ENCODE assay signal across 8 mouse cellular contexts in the genomic region with DNA sequence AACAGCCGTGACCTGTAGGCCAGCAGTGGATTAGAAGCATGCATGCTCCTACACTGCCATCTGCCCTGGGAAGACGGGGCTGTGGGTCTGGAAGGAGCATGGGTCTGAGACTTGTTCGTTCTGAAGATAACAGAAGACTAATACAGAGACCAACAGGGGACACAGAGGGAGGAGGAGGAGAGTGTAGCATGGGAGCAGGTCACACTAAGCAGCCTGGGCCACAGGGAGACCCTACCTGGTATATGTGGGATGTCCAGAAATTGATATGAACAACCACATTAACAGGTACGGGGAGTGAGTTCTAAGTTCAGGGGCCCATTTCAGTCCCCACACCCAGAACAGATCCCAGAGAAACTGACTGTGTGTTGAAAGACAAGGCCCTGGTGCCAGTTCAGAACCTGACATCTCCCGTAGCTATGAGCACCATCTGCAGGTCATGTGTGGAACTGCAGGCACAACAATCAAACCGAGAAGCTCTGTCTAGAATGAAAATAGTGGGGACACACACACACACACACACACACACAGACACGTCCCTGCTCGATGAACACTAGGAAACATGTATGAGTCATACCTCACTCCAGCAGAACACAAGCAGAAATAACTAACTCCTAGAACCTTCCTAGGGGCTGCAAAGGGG.
DNase-seq lines count a peak whose midpoint lies in the region; ATAC-seq and TF ChIP-seq lines count a peak whose summit lies in the region.

No protein-coding gene starts in this region.

- DNase-seq in heart, postnatal 0 days (ENCODE audit: low spot score): peak; percentile 39
- DNase-seq in heart, postnatal 25 days (ENCODE audit: low spot score): no peak
- peak; percentile 47 for DNase-seq in adipocyte (ENCODE audit: low spot score)
- peak; percentile 78 to 87 for DNase-seq in cerebellum, postnatal 4 days (ENCODE audit: low spot score in 2 of 2)
- peak; percentile 61 for DNase-seq in gastrocnemius, adult 2 months
- DNase-seq in layer of hippocampus, postnatal 14 days (ENCODE audit: low spot score in 2 of 2): peak; percentile 87 to 89
- peak; percentile 85 for DNase-seq in right cerebral cortex, postnatal 4 days

- H3K4me1 ChIP-seq in heart, postnatal 0 days (ENCODE audit: control insufficient read depth, insufficient read depth): no peaks in the 10 kb centered on the region

- H3K27ac ChIP-seq in heart, postnatal 0 days (ENCODE audit: low read depth): no peak overlapping the region
- H3K27ac ChIP-seq in gastrocnemius, adult 2 months: no peak overlapping the region

- H3K27me3 ChIP-seq in heart, postnatal 0 days (ENCODE audit: control insufficient read depth, insufficient read depth, low read length): no peaks in the 10 kb centered on the region

- no peaks in the 10 kb centered on the region for H3K9me3 ChIP-seq in heart, postnatal 0 days (replicated peaks; ENCODE audit: control insufficient read depth, low read length)

- peak; percentile 89 for TF ChIP-seq CTCF in heart, postnatal 0 days (IDR thresholded peaks at IDR 0.05; ENCODE audit: low read depth)
- peak; percentile 85 for TF ChIP-seq CTCF in gastrocnemius, adult 2 months (IDR thresholded peaks at IDR 0.05)

- H3K4me2 ChIP-seq in heart, postnatal 0 days (ENCODE audit: low read depth, low read length): no peak overlapping the region

- intact Hi-C loops in heart, postnatal 25 days (cut with DNase I): loop anchor here (2.0 to 5.0 kb wide), 2 partner anchors 162 to 342 kb away; no protein-coding TSS in a partner anchor
- intact Hi-C loops in gastrocnemius, adult 2 months (cut with DNase I): loop anchor here (1.0 to 5.0 kb wide), 2 partner anchors 162 to 338 kb away; no protein-coding TSS in a partner anchor

- TF ChIP-seq EP300 in heart, postnatal 0 days (IDR thresholded peaks at IDR 0.05; ENCODE audit: low read depth): no peak

- no peaks in the 10 kb centered on the region for H3K36me3 ChIP-seq in heart, postnatal 0 days (replicated peaks; ENCODE audit: control insufficient read depth, insufficient read depth, low read length)

- no peak for ATAC-seq in heart, postnatal 0 days (ENCODE audit: insufficient read depth, low read depth)
- ATAC-seq in megakaryocyte progenitor cell, adult 5-6 weeks (replicated peaks; ENCODE audit: poor library complexity): peak; percentile 90

- H3K9ac ChIP-seq in heart, postnatal 0 days (replicated peaks; ENCODE audit: low read depth, low read length): no peak overlapping the region

- H3K4me3 ChIP-seq in heart, postnatal 0 days (ENCODE audit: low read depth, low read length): no peak overlapping the region
- no peak overlapping the region for H3K4me3 ChIP-seq in gastrocnemius, adult 2 months

- 34% methylated on average over 8 of the region's 8 CpGs for WGBS in heart, postnatal 0 days
